Mouse (Mus musculus): ENCODE measurements around the gene Wdr61.
A peak's percentile ranks its signal among the peaks of the same experiment; 100 is the strongest.

- TF ChIP-seq CTCF (IDR thresholded peaks at IDR 0.05; ENCODE audit: control insufficient read depth, insufficient read depth, insufficient replicate concordance, low read depth, low read length) (no peak), POLR2A (IDR thresholded peaks at IDR 0.05; ENCODE audit: control insufficient read depth, low read depth, low read length) (peak; percentile 60; the same call in 1 of the 2 replicates)
These were observed 62.4 kb downstream of the Wdr61 start for GRCm38 (mm10) chr9:54671962-54672361.
